Mouse (Mus musculus) bone marrow macrophage, adult 2 months (primary cell): ENCODE measurements around the gene Ror1.

Source experiments
- CTCF ChIP-seq: IDR thresholded peaks from 2 replicates; pipeline ENCODE4 v1.5.1; 2012; ENCODE audit warnings: low read depth, mild to moderate bottlenecking, low read length, moderate library complexity
- POLR2A ChIP-seq: IDR thresholded peaks from 2 replicates; pipeline ENCODE4 v1.6.1; 2012; ENCODE audit warnings: mild to moderate bottlenecking, low read depth, low read length, borderline replicate concordance

DNA sequence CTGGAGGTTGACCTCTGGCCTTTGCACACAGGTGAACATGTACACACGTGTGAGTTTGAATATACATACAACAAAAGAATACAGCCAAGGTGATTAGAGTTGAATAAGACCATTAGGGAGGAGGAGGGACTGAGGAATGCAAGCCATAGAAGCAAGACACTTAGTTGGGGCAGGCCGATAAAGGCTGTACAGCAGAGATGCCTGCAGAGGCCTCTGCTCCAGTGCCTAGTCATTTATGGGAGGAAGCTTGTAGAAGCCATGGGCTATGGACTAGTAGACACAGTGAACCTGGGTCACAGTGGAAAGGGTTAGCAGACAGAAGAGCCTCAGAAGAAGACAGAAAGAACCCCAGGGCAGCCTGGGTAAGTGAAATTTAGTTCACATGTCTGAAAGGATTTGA lies 155.7 kb downstream of the Ror1 start:
- no peak for TF ChIP-seq CTCF
- TF ChIP-seq POLR2A, result no peak
